In genomic region chr12:105022141-105022540, GRCm38 (mm10) we compare ENCODE assay signal across 11 mouse cellular contexts. TPM values are rescaled to one million over a fixed set of nuclear protein-coding genes. Genes with fewer than 3 reads are reported as not detected.
A peak's percentile ranks its signal among the peaks of the same experiment; 100 is the strongest.
DNase-seq lines count a peak whose midpoint lies in the region; ATAC-seq and TF ChIP-seq lines count a peak whose summit lies in the region.
"Had no signal": no experiment of that assay in that cellular context is flagged by ENCODE, and none has a peak within 500 bp of the region (broad histone marks: within the 10 kb centered on the region; RNA-seq: fewer than 3 reads in every experiment).

No protein-coding gene starts in this region.

- no peak for ATAC-seq in liver, embryonic 11.5 days (replicated peaks; ENCODE audit: low FRiP score)
- ATAC-seq: intestine, embryonic 15.5 days had no signal

- peaks cover 35% of the 10 kb centered on the region for H3K4me1 ChIP-seq in liver, embryonic 11.5 days (replicated peaks; ENCODE audit: control insufficient read depth, insufficient read depth, low read length)

- H3K9ac ChIP-seq in liver, embryonic 11.5 days (ENCODE audit: low read depth, low read length): 0 out of 2 replicates have a peak overlapping the region, but pooled peaks have one; percentile 36
- H3K9ac ChIP-seq: intestine, embryonic 15.5 days had no signal

- DNase-seq in cerebellum, postnatal 14 days: peak; percentile 41 to 73
- DNase-seq in cerebellum, adult 11-12 months: no peak
- DNase-seq in right cerebral cortex, postnatal 14 days: peak; percentile 31
- no peak for DNase-seq in right cerebral cortex, adult 18-20 months
- no peak for DNase-seq in liver, embryonic 11.5 days (ENCODE audit: low spot score)
- DNase-seq in thymus, postnatal 36 days: peak; percentile 65 to 72
- DNase-seq in adrenal gland, adult (ENCODE audit: inconsistent age in 2 of 2, low spot score in 1 of 2): no peak
- DNase-seq in left cerebral cortex, adult 2 months (ENCODE audit: extremely low spot score in 1 of 2, low spot score in 2 of 2): no peak
- DNase-seq: gastrocnemius, adult 2 months had no signal

- no peaks in the 10 kb centered on the region for H3K27me3 ChIP-seq in liver, embryonic 11.5 days (replicated peaks; ENCODE audit: control insufficient read depth, insufficient read depth, low read length)
- H3K27me3 ChIP-seq: intestine, embryonic 15.5 days had no signal

- H3K4me2 ChIP-seq in liver, embryonic 11.5 days: peak overlapping the region; percentile 32
- H3K4me2 ChIP-seq: intestine, embryonic 15.5 days had no signal

- WGBS in liver, embryonic 11.5 days: 41% methylated on average over 7 of the region's 7 CpGs

- no peak overlapping the region for H3K4me3 ChIP-seq in liver, embryonic 11.5 days (ENCODE audit: low read depth, low read length)
- H3K4me3 ChIP-seq in left cerebral cortex, adult 2 months: no peak overlapping the region
- H3K4me3 ChIP-seq: gastrocnemius, adult 2 months; intestine, embryonic 15.5 days; myocyte had no signal

- no peak overlapping the region; the same call in 1 of the 2 replicates for H3K27ac ChIP-seq in liver, embryonic 11.5 days (ENCODE audit: low read depth, low read length)
- H3K27ac ChIP-seq in left cerebral cortex, adult 2 months: no peak overlapping the region
- H3K27ac ChIP-seq: gastrocnemius, adult 2 months; intestine, embryonic 15.5 days had no signal

- peaks cover 11% of the 10 kb centered on the region for H3K9me3 ChIP-seq in liver, embryonic 11.5 days (ENCODE audit: control insufficient read depth, low read length)

- intact Hi-C loops in left cerebral cortex, adult 2 months (cut with DNase I): loop anchor here (10.0 kb wide), 2 partner anchors 187 to 577 kb away; no protein-coding TSS in a partner anchor

- no peak for TF ChIP-seq CTCF in left cerebral cortex, adult 2 months (IDR thresholded peaks at IDR 0.05)

- peaks cover 4% of the 10 kb centered on the region for H3K36me3 ChIP-seq in liver, embryonic 11.5 days (ENCODE audit: control insufficient read depth, insufficient read depth, low read length)
- H3K36me3 ChIP-seq: intestine, embryonic 15.5 days had no signal

RNA-seq across cellular contexts. Expression of gene Glrx5, which starts 10.3 kb away (rescaled TPM):
- 610 and 611 TPM in 2 replicates for polyA plus RNA-seq in liver, embryonic 11.5 days (2014; fragmentation: Nextera tagmentation; extraction: Ambion mirVana)
- 10 to 100 TPM; 46.0 to 50.2 TPM for total RNA-seq in left cerebral cortex, adult 2 months (2021)

RNA-seq across cellular contexts. Expression of gene Syne3, which starts 12.5 kb away (rescaled TPM):
- 1.4 and 1.8 TPM in 2 replicates for polyA plus RNA-seq in liver, embryonic 11.5 days (2014; fragmentation: Nextera tagmentation; extraction: Ambion mirVana)
- 1 to 10 TPM; 1.7 to 1.9 TPM for total RNA-seq in left cerebral cortex, adult 2 months (2021)

Comparison
In these comparisons a context has a peak if more than half of its experiments do, and no peak if none do; other contexts are left out.
1. DNase-seq: peak in cerebellum, postnatal 14 days (2 of 2), right cerebral cortex, postnatal 14 days (single experiment) and thymus, postnatal 36 days (2 of 2); none in cerebellum, adult 11-12 months (single experiment), right cerebral cortex, adult 18-20 months (single experiment), liver, embryonic 11.5 days (single experiment), adrenal gland, adult (0 of 2) and left cerebral cortex, adult 2 months (0 of 2).